Mouse (Mus musculus) embryonic fibroblast, embryonic 13.5 days (primary cell): ENCODE measurements around the gene Lilr4b.

ENCODE experiments used
- CTCF ChIP-seq: IDR thresholded peaks from 2 replicates; pipeline ENCODE4 v1.5.1; 2011; ENCODE audit warnings: mild to moderate bottlenecking, control low read depth, low read length, moderate library complexity, borderline replicate concordance; ENCODE audit not compliant: insufficient read depth
- POLR2A ChIP-seq: IDR thresholded peaks from 2 replicates; pipeline ENCODE4 v1.6.1; 2011; ENCODE audit warnings: low read depth, mild to moderate bottlenecking, control low read depth, low read length, moderate library complexity

DNA sequence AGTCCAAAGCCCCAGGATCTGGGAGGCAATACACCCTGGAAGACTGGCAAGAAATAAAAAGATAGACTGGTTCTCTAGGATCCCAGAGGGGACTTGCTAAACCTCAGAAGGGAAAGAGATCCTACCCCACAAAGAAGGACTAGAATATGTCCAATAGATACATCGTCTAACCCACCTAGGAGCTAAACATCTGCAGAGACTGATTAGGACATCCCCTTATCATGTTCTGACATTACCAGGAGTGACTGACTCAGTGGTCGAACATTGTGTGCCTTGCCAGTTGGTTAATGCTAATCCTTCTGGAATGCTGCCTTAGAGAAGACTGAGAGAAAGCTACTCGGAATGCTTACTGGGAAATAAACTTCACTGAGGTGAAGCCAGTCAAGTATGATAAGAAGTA, 49.1 kb downstream of the Lilr4b start:
- TF ChIP-seq CTCF (no peak), POLR2A (no peak)
